Mouse (Mus musculus) limb, embryonic 11.5 days (tissue): ENCODE results near the gene Timm17b. TPM values are rescaled to one million over a fixed set of nuclear protein-coding genes. Genes with fewer than 3 reads are reported as not detected.

Source experiments
- ATAC-seq: fragments of 200-750 bp; cut with Nextera tagmentation; 2 replicates; pipeline ENCODE4 v1.8.0; 2017; ENCODE audit warnings: low read depth; ENCODE audit not compliant: insufficient number of reproducible peaks, low FRiP score, low TSS enrichment
- DNase-seq: peaks from one replicate; pipeline ENCODE4 v3.0.0-alpha.2; 2015; ENCODE audit warnings: low spot score
- H3K27ac ChIP-seq: fragments of 300-500 bp; sonication (generic); replicated peaks from 2 replicates; pipeline ENCODE4 v1.5.1; 2014; ENCODE audit warnings: low read depth, mild to moderate bottlenecking, low read length
- H3K27me3 ChIP-seq: fragments of 300-500 bp; sonication (generic); 2 replicates; pipeline ENCODE4 v1.6.1; 2014; ENCODE audit warnings: mild to moderate bottlenecking, low read length, mixed read lengths; ENCODE audit not compliant: control insufficient read depth, insufficient read depth
- H3K36me3 ChIP-seq: fragments of 300-500 bp; sonication (generic); 2 replicates; pipeline ENCODE4 v1.6.1; 2014; ENCODE audit warnings: mild to moderate bottlenecking, low read length, moderate library complexity, mixed read lengths; ENCODE audit not compliant: control insufficient read depth, insufficient read depth
- H3K4me1 ChIP-seq: fragments of 300-500 bp; sonication (generic); 2 replicates; pipeline ENCODE4 v1.6.1; 2014; ENCODE audit warnings: low read length, mixed read lengths; ENCODE audit not compliant: control insufficient read depth, insufficient read depth
- H3K4me2 ChIP-seq: fragments of 300-500 bp; sonication (generic); 2 replicates; pipeline ENCODE4 v1.6.1; 2014; ENCODE audit warnings: low read depth, mild to moderate bottlenecking, moderate library complexity; ENCODE audit not compliant: severe bottlenecking
- H3K4me3 ChIP-seq: fragments of 300-500 bp; sonication (generic); 2 replicates; pipeline ENCODE4 v1.5.1; 2014; ENCODE audit warnings: low read depth, low read length
- H3K9ac ChIP-seq: fragments of 300-500 bp; sonication (generic); 2 replicates; pipeline ENCODE4 v1.6.1; 2014; ENCODE audit warnings: mild to moderate bottlenecking, low read length
- H3K9me3 ChIP-seq: fragments of 300-500 bp; sonication (generic); 2 replicates; pipeline ENCODE4 v1.6.1; 2016; ENCODE audit warnings: low read length; ENCODE audit not compliant: control insufficient read depth
- WGBS: fragments of 180-500 bp; shearing (Covaris S2); extraction: QIAGEN DNeasy Blood & Tissue Kit; methylation state at CpG from one replicate; pipeline ENCODE4 v1.1.7; 2014; 5-methylcytosine and 5-hydroxymethylcytosine counted together
- polyA plus RNA-seq: library from polyadenylated mRNA; unstranded; fragments of >200 nt; fragmentation: Nextera tagmentation; extraction: Ambion mirVana; gene quantifications from 2 replicates; pipeline ENCODE4 v1.2.1, GENCODE M21; 2014

Timm17b gene
- polyA plus RNA-seq, 1 experiment from 2014 or later: 195 TPM

- Histone ChIP-seq H3K4me3 (no peak overlapping the region), H3K9me3 (no peaks in the 10 kb centered on the region), H3K4me2 (no peak overlapping the region), H3K4me1 (no peaks in the 10 kb centered on the region), H3K36me3 (no peaks in the 10 kb centered on the region), H3K27me3 (no peaks in the 10 kb centered on the region), H3K9ac (no peak overlapping the region), H3K27ac (no peak overlapping the region)
- ATAC-seq (no peak), DNase-seq (no peak)
- 73% methylated on average over 2 of the region's 2 CpGs for WGBS
Measured at GRCm38 (mm10) chrX:7868506-7868905, 30.7 kb upstream of the Timm17b start.

DNA sequence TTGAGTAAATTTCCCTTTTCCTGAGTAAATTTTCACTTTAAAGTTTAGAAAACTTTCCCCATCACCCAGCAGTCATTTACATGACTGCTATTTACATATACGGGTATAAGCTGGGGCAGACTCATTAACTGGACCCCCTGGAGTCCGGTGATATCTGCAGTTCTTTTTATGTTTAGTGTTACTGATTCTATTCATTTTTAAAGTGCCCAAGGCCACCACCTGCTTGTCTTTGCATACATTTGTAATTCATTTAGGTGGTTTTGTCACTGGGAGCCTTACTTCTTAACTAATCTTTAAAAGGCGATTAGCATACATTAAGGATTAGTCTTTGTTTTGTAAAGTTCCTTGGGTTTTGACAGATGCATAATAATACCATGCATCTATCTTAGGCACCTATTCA lies 29.3 kb upstream of the Timm17b start:
- Histone ChIP-seq H3K9ac (no peak overlapping the region), H3K27me3 (no peaks in the 10 kb centered on the region), H3K4me3 (no peak overlapping the region), H3K4me2 (no peak overlapping the region), H3K9me3 (no peaks in the 10 kb centered on the region), H3K4me1 (no peaks in the 10 kb centered on the region), H3K27ac (no peak overlapping the region), H3K36me3 (no peaks in the 10 kb centered on the region; the same call in 1 of the 2 replicates)
- 43% methylated on average over 3 of the region's 3 CpGs for WGBS
- ATAC-seq (no peak), DNase-seq (no peak)

GRCm38 (mm10) chrX:7878007-7878419 lies 21.1 kb upstream of the Timm17b start, which contains the start of gene Pim2:
Pim2 (plus strand) TSS chrX:7878262.
- peak within 1 kb of the TSS; percentile 37 for H3K4me3 ChIP-seq
- DNase-seq (peak; percentile 80), ATAC-seq (peak; percentile 78)
- no peaks in the 10 kb centered on the region for H3K27me3 ChIP-seq
- no peaks in the 10 kb centered on the region for H3K9me3 ChIP-seq
- H3K36me3 ChIP-seq: no peaks in the 10 kb centered on the region; the same call in 1 of the 2 replicates
- no peak within 1 kb of the TSS for H3K27ac ChIP-seq
- 9% methylated on average over 38 of the region's 38 CpGs for WGBS
- no peaks in the 10 kb centered on the region for H3K4me1 ChIP-seq
- peak within 1 kb of the TSS; percentile 85 for H3K4me2 ChIP-seq
- peak within 1 kb of the TSS; percentile 47; the same call in 1 of the 2 replicates for H3K9ac ChIP-seq

GRCm38 (mm10) chrX:7878495-7878894 lies 20.7 kb upstream of the Timm17b start:
- no peaks in the 10 kb centered on the region for H3K9me3 ChIP-seq
- DNase-seq: peak; percentile 21

GRCm38 (mm10) chrX:7879819-7880218 lies 19.3 kb upstream of the Timm17b start:
- peak; percentile 27; the same call in 1 of the 2 replicates for ATAC-seq
- WGBS: 18% methylated on average over 11 of the region's 11 CpGs
- Histone ChIP-seq H3K9me3 (no peaks in the 10 kb centered on the region), H3K27ac (no peak overlapping the region), H3K9ac (no peak overlapping the region), H3K4me3 (no peak overlapping the region), H3K36me3 (no peaks in the 10 kb centered on the region), H3K4me1 (no peaks in the 10 kb centered on the region), H3K4me2 (peak overlapping the region; percentile 20; the same call in 1 of the 2 replicates), H3K27me3 (no peaks in the 10 kb centered on the region)
- peak; percentile 66 for DNase-seq

More at GRCm38 (mm10) chrX:7878495-7878894, 20.7 kb upstream of the Timm17b start:
- Histone ChIP-seq H3K27me3 (no peaks in the 10 kb centered on the region), H3K4me3 (peak overlapping the region; percentile 37), H3K9ac (peak overlapping the region; percentile 47; the same call in 1 of the 2 replicates), H3K4me2 (peak overlapping the region; percentile 85), H3K27ac (no peak overlapping the region), H3K36me3 (no peaks in the 10 kb centered on the region; the same call in 1 of the 2 replicates), H3K4me1 (no peaks in the 10 kb centered on the region)
- ATAC-seq: peak; percentile 63
- 22% methylated on average over 21 of the region's 21 CpGs for WGBS

GRCm38 (mm10) chrX:7883841-7884567 lies 15.2 kb upstream of the Timm17b start, which contains the start of gene Slc35a2:
Slc35a2 (plus strand) TSS chrX:7884028.
- peak; percentile 91 for ATAC-seq
- 15% methylated on average over 49 of the region's 49 CpGs for WGBS

GRCm38 (mm10) chrX:7898211-7898610 lies 946 bp upstream of the Timm17b start:
- H3K4me3 ChIP-seq: peak overlapping the region; percentile 53
- peaks cover 7% of the 10 kb centered on the region; the same call in 1 of the 2 replicates for H3K36me3 ChIP-seq
- no peak overlapping the region for H3K27ac ChIP-seq
- H3K4me2 ChIP-seq: peak overlapping the region; percentile 52
- no peaks in the 10 kb centered on the region for H3K27me3 ChIP-seq
- H3K9me3 ChIP-seq: no peaks in the 10 kb centered on the region
- H3K9ac ChIP-seq: peak overlapping the region; percentile 45; the same call in 1 of the 2 replicates
- no peaks in the 10 kb centered on the region for H3K4me1 ChIP-seq
- 34% methylated on average over 13 of the region's 13 CpGs for WGBS
- DNase-seq: no peak
- ATAC-seq: no peak

More at GRCm38 (mm10) chrX:7883841-7884567, 15.2 kb upstream of the Timm17b start, which contains the start of gene Slc35a2:
- H3K36me3 ChIP-seq: no peaks in the 10 kb centered on the region
- H3K4me1 ChIP-seq: no peaks in the 10 kb centered on the region
- no peaks in the 10 kb centered on the region for H3K9me3 ChIP-seq
- DNase-seq: peak; percentile 77
- peak within 1 kb of the TSS; percentile 51 for H3K4me3 ChIP-seq
- peak within 1 kb of the TSS; percentile 51 for H3K4me2 ChIP-seq
- no peak within 1 kb of the TSS for H3K9ac ChIP-seq
- H3K27me3 ChIP-seq: no peaks in the 10 kb centered on the region
- 0 out of 2 replicates have a peak within 1 kb of the TSS, but pooled peaks have one; percentile 2 for H3K27ac ChIP-seq

GRCm38 (mm10) chrX:7904441-7904840 lies 5.3 kb downstream of the Timm17b start:
- no peak for ATAC-seq
- no peak overlapping the region for H3K9ac ChIP-seq
- 90% methylated on average over 5 of the region's 5 CpGs for WGBS

More at GRCm38 (mm10) chrX:7904441-7904840, 5.3 kb downstream of the Timm17b start:
- Histone ChIP-seq H3K27ac (no peak overlapping the region), H3K27me3 (no peaks in the 10 kb centered on the region), H3K4me3 (no peak overlapping the region), H3K9me3 (no peaks in the 10 kb centered on the region), H3K4me1 (no peaks in the 10 kb centered on the region), H3K36me3 (peaks cover 2% of the 10 kb centered on the region; the same call in 1 of the 2 replicates), H3K4me2 (no peak overlapping the region)
- DNase-seq: no peak
